Mouse (Mus musculus) C2C12 (cell line): Measurements from ENCODE around the gene Pou2f3.

Experiments used
- CEBPB ChIP-seq: IDR thresholded peaks from one replicate; pipeline ENCODE4 v1.6.1; 2011; ENCODE audit warnings: low read depth, mild to moderate bottlenecking, control low read depth, moderate library complexity
- CTCF ChIP-seq: IDR thresholded peaks from one replicate; pipeline ENCODE4 v1.5.1; 2011; ENCODE audit not compliant: control insufficient read depth, insufficient read depth, insufficient read length
- FOSL1 ChIP-seq: IDR thresholded peaks from one replicate; pipeline ENCODE4 v1.8.0; 2011; ENCODE audit warnings: mild to moderate bottlenecking, low read length; ENCODE audit not compliant: poor library complexity, insufficient read depth, severe bottlenecking
- MYOG ChIP-seq: IDR thresholded peaks from one replicate; pipeline ENCODE4 v1.6.1; 2011; ENCODE audit not compliant: control insufficient read depth, insufficient read length; ENCODE audit errors: extremely low read depth

DNA sequence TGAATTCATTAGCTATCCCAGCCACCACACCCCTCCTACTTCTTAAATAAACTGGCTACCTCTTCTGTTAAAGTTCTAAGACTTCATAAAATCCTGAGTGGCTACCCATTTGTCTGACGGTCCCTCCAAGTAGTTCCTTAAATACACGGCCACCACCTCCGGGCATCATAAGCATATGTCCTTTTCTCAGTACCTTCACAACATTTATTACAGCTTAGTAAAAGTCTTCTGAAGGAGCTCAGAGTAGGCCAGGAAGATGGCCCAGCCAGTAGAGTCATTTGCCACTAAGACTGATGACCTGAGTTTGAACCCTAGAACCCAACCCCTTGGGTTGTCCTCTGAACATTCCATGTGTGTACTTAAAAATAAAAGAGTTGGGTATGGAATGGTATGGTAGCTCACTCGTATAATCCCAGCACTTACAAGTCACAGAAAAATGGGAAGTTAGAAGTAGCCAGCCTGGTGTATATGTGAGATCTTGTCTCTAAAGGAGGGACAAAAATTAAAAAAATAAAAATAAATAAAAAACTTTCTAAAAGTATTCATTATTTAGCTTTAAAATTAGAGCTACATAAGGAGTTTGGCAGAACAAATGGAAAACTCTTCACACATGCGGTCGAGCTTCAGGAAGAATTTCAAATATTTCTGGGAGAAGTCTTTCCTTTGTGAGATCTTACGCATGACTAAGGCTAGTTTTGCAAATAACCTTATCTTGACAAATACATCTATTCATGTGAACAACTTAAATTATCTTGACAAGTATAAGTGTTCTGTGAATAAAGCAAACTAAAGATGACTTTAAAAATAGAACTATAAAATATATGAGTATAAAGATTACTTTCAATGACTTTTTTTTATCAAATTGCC, 125.4 kb downstream of the Pou2f3 start:
- TF ChIP-seq CTCF (no peak), MYOG (no peak), CEBPB (no peak), FOSL1 (no peak)
